Mouse (Mus musculus): ENCODE results near the gene Tjp3. TPM values are rescaled to one million over a fixed set of nuclear protein-coding genes. Genes with fewer than 3 reads are reported as not detected.

Gene Tjp3
- polyA plus RNA-seq, 1 experiment = 0.51 TPM

- Histone ChIP-seq H3K27ac (ENCODE audit: insufficient read depth, low read length) (no peak overlapping the region), H3K4me1 (ENCODE audit: control insufficient read depth, insufficient read depth, low read length) (no peaks in the 10 kb centered on the region; the same call in 1 of the 2 replicates), H3K27me3 (ENCODE audit: control insufficient read depth, insufficient read depth, low read length) (no peaks in the 10 kb centered on the region), H3K4me3 (replicated peaks; ENCODE audit: insufficient read depth, low read depth, low read length) (no peak overlapping the region)
- whole genome bisulfite sequencing = 30% methylated on average over 6 of the region's 6 CpGs
- TF ChIP-seq POLR2A (IDR thresholded peaks at IDR 0.05; ENCODE audit: borderline replicate concordance, insufficient read depth, low read length) = no peak
- TF ChIP-seq CTCF (IDR thresholded peaks at IDR 0.05; ENCODE audit: borderline replicate concordance, insufficient read depth, low read depth, low read length) = peak; percentile 68; the same call in 1 of the 2 replicates
- peak in 1 of 2 experiments; percentile 64 for DNase-seq
These were observed 2.8 kb downstream of the Tjp3 start for GRCm38 (mm10) chr10:81288601-81289000.

GRCm38 (mm10) chr10:81287513-81288157 lies 3.7 kb downstream of the Tjp3 start:
- H3K4me1 ChIP-seq (ENCODE audit: control insufficient read depth, insufficient read depth, low read length) = no peaks in the 10 kb centered on the region; the same call in 1 of the 2 replicates
- WGBS = 64% methylated on average over 8 of the region's 8 CpGs
- no peak overlapping the region for H3K27ac ChIP-seq (ENCODE audit: insufficient read depth, low read length)
- H3K27me3 ChIP-seq (ENCODE audit: control insufficient read depth, insufficient read depth, low read length) = no peaks in the 10 kb centered on the region
- no peak for DNase-seq
- no peak for TF ChIP-seq POLR2A (IDR thresholded peaks at IDR 0.05; ENCODE audit: borderline replicate concordance, insufficient read depth, low read length)
- peak; percentile 75 for TF ChIP-seq CTCF (IDR thresholded peaks at IDR 0.05; ENCODE audit: borderline replicate concordance, insufficient read depth, low read depth, low read length)
- no peak overlapping the region for H3K4me3 ChIP-seq (replicated peaks; ENCODE audit: insufficient read depth, low read depth, low read length)

DNA sequence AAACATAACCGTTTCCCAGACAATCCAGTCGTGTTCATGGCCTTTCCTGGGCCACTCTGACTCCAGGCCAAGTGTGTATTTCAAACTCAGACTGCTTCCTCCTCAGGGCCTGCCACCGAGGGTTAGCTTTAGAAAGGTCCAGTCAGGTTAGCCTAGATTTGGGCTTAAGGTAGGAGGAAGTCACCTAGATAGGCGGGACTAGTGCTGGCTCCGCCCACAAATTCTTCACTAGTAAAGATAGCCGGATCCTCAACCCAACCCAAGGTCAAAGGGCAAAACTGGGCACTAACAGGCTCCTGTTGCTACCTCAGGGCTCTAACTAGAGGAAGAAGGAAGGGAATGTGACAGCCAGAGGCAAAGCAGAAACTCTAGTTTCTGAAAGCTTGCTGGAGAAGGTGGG lies 4.8 kb downstream of the Tjp3 start:
- Histone ChIP-seq H3K4me3 (replicated peaks; ENCODE audit: insufficient read depth, low read depth, low read length) (no peak overlapping the region), H3K27ac (ENCODE audit: insufficient read depth, low read length) (no peak overlapping the region), H3K4me1 (ENCODE audit: control insufficient read depth, insufficient read depth, low read length) (no peaks in the 10 kb centered on the region; the same call in 1 of the 2 replicates), H3K27me3 (ENCODE audit: control insufficient read depth, insufficient read depth, low read length) (no peaks in the 10 kb centered on the region)
- WGBS = 64% methylated on average over 6 of the region's 6 CpGs
- no peak for TF ChIP-seq POLR2A (IDR thresholded peaks at IDR 0.05; ENCODE audit: borderline replicate concordance, insufficient read depth, low read length)
- TF ChIP-seq CTCF (IDR thresholded peaks at IDR 0.05; ENCODE audit: borderline replicate concordance, insufficient read depth, low read depth, low read length) = no peak
- no peak for DNase-seq

DNA sequence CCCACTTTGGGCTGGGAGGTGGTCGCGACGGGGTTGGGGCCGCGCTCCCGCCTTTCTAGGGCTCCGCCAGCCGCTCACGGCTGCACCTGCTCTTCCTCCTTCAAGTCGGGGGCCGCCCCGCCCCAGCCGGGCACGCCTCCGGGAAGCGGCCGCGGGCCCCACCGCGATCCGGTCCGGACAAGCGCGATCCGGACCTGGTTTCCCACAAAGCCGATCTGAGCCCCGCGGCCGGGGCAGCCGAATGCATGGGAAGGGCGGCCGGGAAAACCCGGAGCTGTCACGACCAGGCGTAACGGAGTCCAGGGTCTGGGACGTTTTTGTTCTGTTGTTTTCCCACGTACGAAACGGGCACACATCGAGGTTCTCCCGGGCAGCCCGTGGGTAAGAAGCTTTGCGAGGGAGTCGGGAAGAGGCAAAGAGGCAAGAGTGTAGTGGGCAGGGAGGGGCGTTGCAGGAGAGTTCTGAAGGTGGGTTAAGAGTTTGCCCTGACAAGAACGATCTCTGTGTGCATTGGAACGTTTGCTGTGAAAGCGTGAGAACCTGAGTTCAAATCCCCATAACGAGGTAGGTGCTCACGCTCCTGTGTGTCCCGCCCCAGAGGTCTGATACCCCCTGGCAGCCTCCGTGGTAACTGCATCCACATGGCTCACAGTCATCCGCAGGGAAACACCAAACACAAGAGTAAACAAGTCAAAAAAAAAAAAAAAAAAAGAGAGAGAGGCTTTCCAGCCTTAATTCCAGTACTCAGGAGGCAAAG lies 5.5 kb downstream of the Tjp3 start:
- TF ChIP-seq POLR2A (IDR thresholded peaks at IDR 0.05; ENCODE audit: borderline replicate concordance, insufficient read depth, low read length) (no peak), CTCF (IDR thresholded peaks at IDR 0.05; ENCODE audit: borderline replicate concordance, insufficient read depth, low read depth, low read length) (no peak)
- H3K27ac ChIP-seq (ENCODE audit: insufficient read depth, low read length) = no peak overlapping the region
- H3K4me1 ChIP-seq (ENCODE audit: control insufficient read depth, insufficient read depth, low read length) = no peaks in the 10 kb centered on the region; the same call in 1 of the 2 replicates
- H3K4me3 ChIP-seq (replicated peaks; ENCODE audit: insufficient read depth, low read depth, low read length) = peak overlapping the region; percentile 12
- WGBS = 3% methylated on average over 54 of the region's 54 CpGs
- DNase-seq = peak; percentile 86 to 89
- no peaks in the 10 kb centered on the region for H3K27me3 ChIP-seq (ENCODE audit: control insufficient read depth, insufficient read depth, low read length)

GRCm38 (mm10) chr10:81284719-81285118 lies 6.7 kb downstream of the Tjp3 start:
- Histone ChIP-seq H3K4me3 (replicated peaks; ENCODE audit: insufficient read depth, low read depth, low read length) (no peak overlapping the region), H3K27ac (ENCODE audit: insufficient read depth, low read length) (no peak overlapping the region), H3K27me3 (ENCODE audit: control insufficient read depth, insufficient read depth, low read length) (no peaks in the 10 kb centered on the region), H3K4me1 (ENCODE audit: control insufficient read depth, insufficient read depth, low read length) (no peaks in the 10 kb centered on the region)
- no peak for DNase-seq
- 21% methylated on average over 17 of the region's 17 CpGs for WGBS
- no peak for TF ChIP-seq POLR2A (IDR thresholded peaks at IDR 0.05; ENCODE audit: borderline replicate concordance, insufficient read depth, low read length)
- TF ChIP-seq CTCF (IDR thresholded peaks at IDR 0.05; ENCODE audit: borderline replicate concordance, insufficient read depth, low read depth, low read length) = no peak

- Histone ChIP-seq H3K4me3 (replicated peaks; ENCODE audit: insufficient read depth, low read depth, low read length) (no peak overlapping the region), H3K27ac (ENCODE audit: insufficient read depth, low read length) (no peak overlapping the region), H3K4me1 (ENCODE audit: control insufficient read depth, insufficient read depth, low read length) (no peaks in the 10 kb centered on the region), H3K27me3 (ENCODE audit: control insufficient read depth, insufficient read depth, low read length) (no peaks in the 10 kb centered on the region)
- TF ChIP-seq POLR2A (IDR thresholded peaks at IDR 0.05; ENCODE audit: borderline replicate concordance, insufficient read depth, low read length) (no peak), CTCF (IDR thresholded peaks at IDR 0.05; ENCODE audit: borderline replicate concordance, insufficient read depth, low read depth, low read length) (no peak)
- 59% methylated on average over 6 of the region's 6 CpGs for WGBS
- DNase-seq = no peak
These were observed 7.2 kb downstream of the Tjp3 start for GRCm38 (mm10) chr10:81284189-81284588.

- no peaks in the 10 kb centered on the region; the same call in 1 of the 2 replicates for H3K4me1 ChIP-seq (ENCODE audit: control insufficient read depth, insufficient read depth, low read length)
- TF ChIP-seq CTCF (IDR thresholded peaks at IDR 0.05; ENCODE audit: borderline replicate concordance, insufficient read depth, low read depth, low read length) (no peak), POLR2A (IDR thresholded peaks at IDR 0.05; ENCODE audit: borderline replicate concordance, insufficient read depth, low read length) (no peak)
- WGBS = 49% methylated on average over 10 of the region's 10 CpGs
- H3K27me3 ChIP-seq (ENCODE audit: control insufficient read depth, insufficient read depth, low read length) = no peaks in the 10 kb centered on the region
- no peak for DNase-seq
- H3K4me3 ChIP-seq (replicated peaks; ENCODE audit: insufficient read depth, low read depth, low read length) = no peak overlapping the region
- H3K27ac ChIP-seq (ENCODE audit: insufficient read depth, low read length) = no peak overlapping the region
These were observed 11.9 kb downstream of the Tjp3 start for GRCm38 (mm10) chr10:81279496-81279895.

All from cerebellum, adult 2 months (tissue).